In genomic region chr6:30710371-30711364, GRCm38 (mm10) we compare ENCODE assay signal across 12 mouse cellular contexts. TPM values are rescaled to one million over a fixed set of nuclear protein-coding genes. Genes with fewer than 3 reads are reported as not detected.
A peak's percentile ranks its signal among the peaks of the same experiment; 100 is the strongest.
DNase-seq lines count a peak whose midpoint lies in the region; ATAC-seq lines count a peak whose summit lies in the region.
"Had no signal": no experiment of that assay in that cellular context is flagged by ENCODE, and none has a peak within 500 bp of the region (broad histone marks: within the 10 kb centered on the region; RNA-seq: fewer than 3 reads in every experiment).

No protein-coding gene starts in this region.

- H3K9me3 ChIP-seq in kidney, embryonic 15.5 days (replicated peaks) = no peaks in the 10 kb centered on the region
- no peaks in the 10 kb centered on the region for H3K9me3 ChIP-seq in stomach, embryonic 16.5 days (replicated peaks; ENCODE audit: control insufficient read depth, low read length)
- H3K9me3 ChIP-seq: midbrain, embryonic 12.5 days had no signal

- peak; percentile 47 to 67 for DNase-seq in adrenal gland, adult (ENCODE audit: inconsistent age in 2 of 2, low spot score in 1 of 2)
- DNase-seq in adrenal gland, adult 8-10 months = no peak
- DNase-seq in kidney, postnatal 4 days = no peak
- DNase-seq in ovary, postnatal 36 days (ENCODE audit: low spot score) = peak; percentile 60
- DNase-seq in ovary, postnatal 10 days (ENCODE audit: low spot score) = no peak
- no peak for DNase-seq in gastrocnemius, postnatal 4 days (ENCODE audit: low spot score in 2 of 2)
- DNase-seq: cerebellum, postnatal 14 days; kidney, adult 18-20 months had no signal

- no peaks in the 10 kb centered on the region for H3K27me3 ChIP-seq in kidney, embryonic 15.5 days
- H3K27me3 ChIP-seq in stomach, embryonic 16.5 days (ENCODE audit: control insufficient read depth, insufficient read depth, low read length) = no peaks in the 10 kb centered on the region

- no peak overlapping the region for H3K4me2 ChIP-seq in kidney, embryonic 15.5 days
- no peak overlapping the region for H3K4me2 ChIP-seq in stomach, embryonic 16.5 days (ENCODE audit: low read depth, low read length)
- H3K4me2 ChIP-seq: midbrain, embryonic 12.5 days had no signal

- peak overlapping the region; percentile 89 for H3K27ac ChIP-seq in kidney, embryonic 15.5 days
- peak overlapping the region; percentile 34 for H3K27ac ChIP-seq in stomach, embryonic 16.5 days (ENCODE audit: low read length)
- H3K27ac ChIP-seq: midbrain, embryonic 12.5 days had no signal

- peaks cover 55% of the 10 kb centered on the region for H3K4me1 ChIP-seq in kidney, embryonic 15.5 days
- peaks cover 4% of the 10 kb centered on the region; the same call in 1 of the 2 replicates for H3K4me1 ChIP-seq in stomach, embryonic 16.5 days (ENCODE audit: control insufficient read depth, insufficient read depth, low read length)

- no peaks in the 10 kb centered on the region for H3K36me3 ChIP-seq in kidney, embryonic 15.5 days
- no peaks in the 10 kb centered on the region for H3K36me3 ChIP-seq in stomach, embryonic 16.5 days (ENCODE audit: control insufficient read depth, insufficient read depth, low read length)
- H3K36me3 ChIP-seq: midbrain, embryonic 12.5 days had no signal

- H3K9ac ChIP-seq in kidney, embryonic 15.5 days = no peak overlapping the region
- no peak overlapping the region for H3K9ac ChIP-seq in stomach, embryonic 16.5 days (ENCODE audit: low read length)
- H3K9ac ChIP-seq: midbrain, embryonic 12.5 days had no signal

- no peak overlapping the region for H3K4me3 ChIP-seq in kidney, embryonic 15.5 days (replicated peaks)
- no peak overlapping the region for H3K4me3 ChIP-seq in stomach, embryonic 16.5 days (replicated peaks; ENCODE audit: low read length)
- H3K4me3 ChIP-seq: midbrain, embryonic 12.5 days had no signal

- WGBS in kidney, embryonic 15.5 days = 43% methylated on average over 25 of the region's 25 CpGs
- 48% methylated on average over 25 of the region's 25 CpGs for WGBS in stomach, embryonic 16.5 days

- ATAC-seq in kidney, embryonic 15.5 days (replicated peaks; ENCODE audit: low FRiP score) = no peak
- no peak for ATAC-seq in stomach, embryonic 16.5 days (ENCODE audit: insufficient read depth, low FRiP score)

RNA-seq across cellular contexts. Expression of gene Mest, which starts 12.7 kb away (rescaled TPM):
- 10 to 100 TPM; 39.2 to 81.6 (median 52.6) TPM for total RNA-seq in adrenal gland, adult 8-10 months (2022)
- polyA plus RNA-seq in kidney, embryonic 15.5 days (2015; fragmentation: Nextera tagmentation; extraction: Ambion mirVana) = 2,036 and 2,131 TPM in 2 replicates
- 746 and 846 TPM in 2 replicates for polyA plus RNA-seq in stomach, embryonic 16.5 days (2015; fragmentation: Nextera tagmentation; extraction: Ambion mirVana)
- 1,000 to 10,000 TPM in 1 of 2 experiments, 100 to 1,000 TPM in 1; 835 to 1,053 TPM for total RNA-seq in gastrocnemius, postnatal 4 days (2021)
- total RNA-seq: granulocyte monocyte progenitor cell, adult 5-6 weeks had no signal

RNA-seq across cellular contexts. Expression of gene Cep41, which starts 17.1 kb away (rescaled TPM):
- 10 to 100 TPM in 1 of 4 experiments, 1 to 10 TPM in 3; 7.9 to 11.6 (median 8.6) TPM for total RNA-seq in adrenal gland, adult 8-10 months (2022)
- 23.5 and 24.9 TPM in 2 replicates for polyA plus RNA-seq in kidney, embryonic 15.5 days (2015; fragmentation: Nextera tagmentation; extraction: Ambion mirVana)
- 8.8 and 11.6 TPM in 2 replicates for polyA plus RNA-seq in stomach, embryonic 16.5 days (2015; fragmentation: Nextera tagmentation; extraction: Ambion mirVana)
- 10 to 100 TPM; 22.2 to 23.0 TPM for total RNA-seq in gastrocnemius, postnatal 4 days (2021)

Comparison
In these comparisons a context has a peak if more than half of its experiments do, and no peak if none do; other contexts are left out.
1. DNase-seq: peak in adrenal gland, adult (2 of 2) and ovary, postnatal 36 days (single experiment); none in adrenal gland, adult 8-10 months (single experiment), kidney, postnatal 4 days (0 of 2), ovary, postnatal 10 days (single experiment) and gastrocnemius, postnatal 4 days (0 of 2).
2. RNA of gene Mest, which starts 12.7 kb away (total RNA-seq): 835 to 1,053 TPM in gastrocnemius, postnatal 4 days; 39.2 to 81.6 TPM in adrenal gland, adult 8-10 months; every median in the first group is over 10 times any median in the second.